Mouse (Mus musculus): Measurements from ENCODE around the gene Emc7. TPM values are rescaled to one million over a fixed set of nuclear protein-coding genes. Genes with fewer than 3 reads are reported as not detected.
A peak's percentile ranks its signal among the peaks of the same experiment; 100 is the strongest.
"Not testable (repeated sequence)": the region's sequence is repeated elsewhere in the genome, so short reads cannot be mapped to it uniquely, and the experiment has no call there.

Gene Emc7
- polyA plus RNA-seq (2012; fragmentation: generic; extraction: Trizol), result 15.0 TPM
- long read RNA-seq, experiment 1, full-length matches to known transcripts, result 83 of 92 reads
- long read RNA-seq, experiment 1, partial matches to known transcripts, result 1 of 92 reads
- long read RNA-seq, experiment 1, other reads (novel, unspliced or antisense), result 8 of 92 reads
- long read RNA-seq, experiment 2, full-length matches to known transcripts, result 61 of 67 reads
- long read RNA-seq, experiment 2, partial matches to known transcripts, result 1 of 67 reads
- long read RNA-seq, experiment 2, other reads (novel, unspliced or antisense), result 5 of 67 reads

DNA sequence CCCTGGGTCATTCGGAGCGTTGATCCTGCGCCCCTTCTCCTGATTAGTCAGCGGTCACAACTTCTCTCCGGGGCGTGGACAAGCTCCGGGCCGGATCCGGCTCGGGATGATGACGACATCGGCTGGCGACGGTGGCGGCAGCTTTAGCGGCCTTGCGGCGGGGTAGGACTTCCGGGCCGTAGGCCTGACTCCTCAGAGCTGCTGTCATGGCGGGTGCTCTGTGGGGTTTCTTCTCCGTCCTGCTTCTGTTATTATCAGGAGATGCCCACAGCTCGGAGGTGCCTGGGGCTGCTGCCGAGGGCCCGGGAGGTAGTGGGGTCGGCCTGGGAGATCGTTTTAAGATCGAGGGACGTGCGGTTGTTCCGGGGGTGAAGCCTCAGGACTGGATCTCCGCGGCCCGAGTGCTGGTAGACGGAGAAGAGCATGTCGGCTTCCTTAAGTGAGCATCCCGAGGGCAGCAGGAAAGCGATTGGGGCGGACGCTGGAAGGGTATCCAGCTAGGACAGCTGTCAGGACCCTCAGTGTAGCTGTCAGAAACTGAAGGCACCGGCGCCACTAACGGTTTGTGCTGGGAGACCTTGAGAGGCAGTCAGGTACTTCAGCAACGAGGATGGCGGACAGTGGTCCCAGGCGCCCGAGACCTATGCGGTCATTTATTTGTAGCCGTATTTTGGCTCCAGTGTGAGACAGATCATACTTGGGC is at the start of gene Emc7:
Gene Emc7, plus strand, starts transcription at position 136 of the 703 bp plus-strand sequence.
- TF ChIP-seq MAX (IDR thresholded peaks at IDR 0.05) (peak; percentile 79), MYOG (IDR thresholded peaks at IDR 0.05; ENCODE audit: control insufficient read depth, extremely low read depth, insufficient read length) (no peak), MYOD1 (IDR thresholded peaks at IDR 0.05; ENCODE audit: control insufficient read depth, insufficient read length, low read depth) (no peak), FOSL1 (IDR thresholded peaks at IDR 0.05; ENCODE audit: insufficient read depth, low read length, poor library complexity, severe bottlenecking) (no peak)
- Histone ChIP-seq H3ac (ENCODE audit: control insufficient read depth, insufficient read length, low read depth) (peak within 1 kb of the TSS; percentile 95), H3K79me2 (ENCODE audit: control insufficient read depth, insufficient read depth) (peaks cover 62% of the 10 kb centered on the region), H3K4me3 (ENCODE audit: insufficient read depth, poor library complexity, severe bottlenecking) (peak within 1 kb of the TSS; percentile 85), H3K79me3 (ENCODE audit: low read depth) (peaks cover 47% of the 10 kb centered on the region), H3K36me3 (ENCODE audit: control insufficient read depth, insufficient read depth) (peaks cover 9% of the 10 kb centered on the region), H3K27me3 (ENCODE audit: control insufficient read depth, insufficient read depth, insufficient read length) (no peaks in the 10 kb centered on the region)

- Histone ChIP-seq H3K79me2 (ENCODE audit: control insufficient read depth, insufficient read depth) (peaks cover 35% of the 10 kb centered on the region), H3K4me3 (ENCODE audit: insufficient read depth, poor library complexity, severe bottlenecking) (no peak overlapping the region), H3ac (ENCODE audit: control insufficient read depth, insufficient read length, low read depth) (no peak overlapping the region), H3K36me3 (ENCODE audit: control insufficient read depth, insufficient read depth) (peaks cover 62% of the 10 kb centered on the region), H3K27me3 (ENCODE audit: control insufficient read depth, insufficient read depth, insufficient read length) (no peaks in the 10 kb centered on the region), H3K79me3 (ENCODE audit: low read depth) (peaks cover 26% of the 10 kb centered on the region)
- TF ChIP-seq USF1 (IDR thresholded peaks at IDR 0.05; ENCODE audit: low read depth), result no peak
- TF ChIP-seq MYOG (IDR thresholded peaks at IDR 0.05; ENCODE audit: control insufficient read depth, extremely low read depth, insufficient read length), result no peak
- no peak for TF ChIP-seq CEBPB (IDR thresholded peaks at IDR 0.05; ENCODE audit: low read depth)
- TF ChIP-seq MAX (IDR thresholded peaks at IDR 0.05), result no peak
- no peak for TF ChIP-seq FOSL1 (IDR thresholded peaks at IDR 0.05; ENCODE audit: insufficient read depth, low read length, poor library complexity, severe bottlenecking)
- TF ChIP-seq CTCF (IDR thresholded peaks at IDR 0.05; ENCODE audit: control insufficient read depth, insufficient read depth, insufficient read length), result no peak
- no peak for TF ChIP-seq MYOD1 (IDR thresholded peaks at IDR 0.05; ENCODE audit: control insufficient read depth, insufficient read length, low read depth)
These were observed 47.8 kb upstream of the Emc7 start for GRCm38 (mm10) chr2:112407030-112407429.

- Histone ChIP-seq H3K27me3 (ENCODE audit: control insufficient read depth, insufficient read depth, insufficient read length) (no peaks in the 10 kb centered on the region), H3K36me3 (ENCODE audit: control insufficient read depth, insufficient read depth) (peaks cover 4% of the 10 kb centered on the region), H3ac (ENCODE audit: control insufficient read depth, insufficient read length, low read depth) (no peak overlapping the region), H3K4me3 (ENCODE audit: insufficient read depth, poor library complexity, severe bottlenecking) (no peak overlapping the region), H3K79me2 (ENCODE audit: control insufficient read depth, insufficient read depth) (no peaks in the 10 kb centered on the region), H3K79me3 (ENCODE audit: low read depth) (no peaks in the 10 kb centered on the region)
- no peak for TF ChIP-seq FOSL1 (IDR thresholded peaks at IDR 0.05; ENCODE audit: insufficient read depth, low read length, poor library complexity, severe bottlenecking)
- TF ChIP-seq MYOD1 (IDR thresholded peaks at IDR 0.05; ENCODE audit: control insufficient read depth, insufficient read length, low read depth), result no peak
- TF ChIP-seq CEBPB (IDR thresholded peaks at IDR 0.05; ENCODE audit: low read depth), result no peak
- TF ChIP-seq CTCF (IDR thresholded peaks at IDR 0.05; ENCODE audit: control insufficient read depth, insufficient read depth, insufficient read length), result no peak
- TF ChIP-seq MAX (IDR thresholded peaks at IDR 0.05), result no peak
- TF ChIP-seq USF1 (IDR thresholded peaks at IDR 0.05; ENCODE audit: low read depth), result no peak
- no peak for TF ChIP-seq MYOG (IDR thresholded peaks at IDR 0.05; ENCODE audit: control insufficient read depth, extremely low read depth, insufficient read length)
These were observed 29.5 kb upstream of the Emc7 start for GRCm38 (mm10) chr2:112425308-112425707.

- not testable (repeated sequence) for H3ac ChIP-seq (ENCODE audit: control insufficient read depth, insufficient read length, low read depth); H3K4me3 ChIP-seq (ENCODE audit: insufficient read depth, poor library complexity, severe bottlenecking); H3K79me2 ChIP-seq (ENCODE audit: control insufficient read depth, insufficient read depth); H3K79me3 ChIP-seq (ENCODE audit: low read depth); H3K36me3 ChIP-seq (ENCODE audit: control insufficient read depth, insufficient read depth); H3K27me3 ChIP-seq (ENCODE audit: control insufficient read depth, insufficient read depth, insufficient read length)
These were observed 26.3 kb upstream of the Emc7 start for GRCm38 (mm10) chr2:112428534-112428933.

- Histone ChIP-seq H3K4me3 (ENCODE audit: insufficient read depth, poor library complexity, severe bottlenecking) (no peak overlapping the region), H3K79me2 (ENCODE audit: control insufficient read depth, insufficient read depth) (no peaks in the 10 kb centered on the region), H3K27me3 (ENCODE audit: control insufficient read depth, insufficient read depth, insufficient read length) (no peaks in the 10 kb centered on the region), H3K79me3 (ENCODE audit: low read depth) (no peaks in the 10 kb centered on the region), H3ac (ENCODE audit: control insufficient read depth, insufficient read length, low read depth) (no peak overlapping the region), H3K36me3 (ENCODE audit: control insufficient read depth, insufficient read depth) (no peaks in the 10 kb centered on the region)
- no peak for TF ChIP-seq FOSL1 (IDR thresholded peaks at IDR 0.05; ENCODE audit: insufficient read depth, low read length, poor library complexity, severe bottlenecking)
- no peak for TF ChIP-seq CEBPB (IDR thresholded peaks at IDR 0.05; ENCODE audit: low read depth)
- TF ChIP-seq MYOG (IDR thresholded peaks at IDR 0.05; ENCODE audit: control insufficient read depth, extremely low read depth, insufficient read length), result no peak
- TF ChIP-seq MAX (IDR thresholded peaks at IDR 0.05), result no peak
- TF ChIP-seq USF1 (IDR thresholded peaks at IDR 0.05; ENCODE audit: low read depth), result no peak
- no peak for TF ChIP-seq MYOD1 (IDR thresholded peaks at IDR 0.05; ENCODE audit: control insufficient read depth, insufficient read length, low read depth)
- no peak for TF ChIP-seq CTCF (IDR thresholded peaks at IDR 0.05; ENCODE audit: control insufficient read depth, insufficient read depth, insufficient read length)
These were observed 25.1 kb upstream of the Emc7 start for GRCm38 (mm10) chr2:112429665-112430064.

DNA sequence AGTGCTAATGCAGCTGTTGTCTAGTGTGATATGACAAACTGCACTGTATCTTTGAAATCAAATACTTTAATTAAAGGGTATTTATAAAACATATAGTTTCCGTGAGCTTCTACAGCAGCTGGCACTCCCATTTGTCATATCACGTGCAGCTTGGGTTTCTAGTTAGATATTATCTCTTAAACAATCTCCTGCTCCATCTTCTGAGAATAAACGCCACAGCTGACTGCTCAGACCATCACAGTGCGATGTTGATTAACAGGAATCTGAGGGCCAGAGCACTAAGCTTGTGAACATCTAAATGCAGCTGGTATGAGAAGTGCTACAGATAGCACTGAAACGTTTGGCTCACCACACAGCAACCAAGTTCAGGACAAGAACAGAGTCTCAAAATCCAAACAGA is 24.4 kb upstream of the Emc7 start:
- H3K27me3 ChIP-seq (ENCODE audit: control insufficient read depth, insufficient read depth, insufficient read length), result no peaks in the 10 kb centered on the region
- TF ChIP-seq CTCF (IDR thresholded peaks at IDR 0.05; ENCODE audit: control insufficient read depth, insufficient read depth, insufficient read length) (no peak), MYOD1 (IDR thresholded peaks at IDR 0.05; ENCODE audit: control insufficient read depth, insufficient read length, low read depth) (peak; percentile 79), USF1 (IDR thresholded peaks at IDR 0.05; ENCODE audit: low read depth) (peak; percentile 79)
- H3K79me2 ChIP-seq (ENCODE audit: control insufficient read depth, insufficient read depth), result no peaks in the 10 kb centered on the region
- no peaks in the 10 kb centered on the region for H3K79me3 ChIP-seq (ENCODE audit: low read depth)
- H3K4me3 ChIP-seq (ENCODE audit: insufficient read depth, poor library complexity, severe bottlenecking), result no peak overlapping the region
- H3K36me3 ChIP-seq (ENCODE audit: control insufficient read depth, insufficient read depth), result no peaks in the 10 kb centered on the region
- H3ac ChIP-seq (ENCODE audit: control insufficient read depth, insufficient read length, low read depth), result no peak overlapping the region
